Mouse (Mus musculus) frontal cortex, postnatal 10 days (tissue): ENCODE measurements around the gene Plxna1.

Experiments
- DNase-seq, 2 experiments: peaks; one replicate each; pipeline ENCODE4 v3.0.0; 2022; ENCODE audit warnings: low spot score in 2 of 2, mixed read lengths in 1 of 2

The Plxna1 gene

DNA sequence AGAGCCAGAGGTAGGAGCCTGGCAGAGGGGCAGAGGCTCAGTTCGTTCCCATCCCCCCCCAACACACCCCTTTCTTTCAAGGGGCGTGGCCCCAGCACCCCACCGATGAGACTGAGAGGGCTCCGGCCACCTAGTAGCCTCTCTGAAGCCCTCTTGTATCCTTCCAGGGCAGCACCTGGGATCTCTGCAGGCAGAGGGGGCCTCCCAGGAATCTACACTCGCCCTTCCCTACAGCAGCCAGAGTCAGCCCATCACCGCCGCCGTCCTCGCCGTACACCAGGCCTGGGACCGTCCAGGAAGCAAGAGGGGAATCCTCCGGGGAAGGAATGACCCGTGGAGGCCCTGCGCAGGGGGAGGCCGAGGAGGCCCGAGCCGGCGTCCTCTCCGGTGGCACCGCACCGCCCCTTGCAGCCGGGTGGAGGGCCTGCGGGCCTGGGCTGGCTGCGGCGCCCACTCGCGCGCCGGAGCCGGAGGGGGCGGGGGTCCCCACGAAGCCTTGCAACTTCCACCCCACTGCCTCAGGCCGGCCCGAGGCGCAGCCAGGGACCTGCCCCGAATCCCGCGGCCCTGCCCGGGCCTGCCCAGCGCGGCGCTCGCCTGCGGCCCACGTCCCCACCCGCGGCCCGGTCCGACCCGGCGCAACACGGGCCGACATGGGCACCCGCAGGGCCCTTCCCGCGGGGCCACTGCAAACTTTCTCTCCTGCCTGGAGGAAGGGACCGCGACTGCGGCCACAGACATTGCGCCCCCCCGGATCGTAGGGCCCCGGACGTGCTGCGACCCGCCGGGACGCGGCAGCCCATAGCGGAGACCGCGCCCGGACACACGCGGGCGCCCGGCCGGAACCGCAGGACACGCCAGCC is 771 bp downstream of the Plxna1 start:
- peak in 1 of 2 experiments; percentile 51 for DNase-seq

DNA sequence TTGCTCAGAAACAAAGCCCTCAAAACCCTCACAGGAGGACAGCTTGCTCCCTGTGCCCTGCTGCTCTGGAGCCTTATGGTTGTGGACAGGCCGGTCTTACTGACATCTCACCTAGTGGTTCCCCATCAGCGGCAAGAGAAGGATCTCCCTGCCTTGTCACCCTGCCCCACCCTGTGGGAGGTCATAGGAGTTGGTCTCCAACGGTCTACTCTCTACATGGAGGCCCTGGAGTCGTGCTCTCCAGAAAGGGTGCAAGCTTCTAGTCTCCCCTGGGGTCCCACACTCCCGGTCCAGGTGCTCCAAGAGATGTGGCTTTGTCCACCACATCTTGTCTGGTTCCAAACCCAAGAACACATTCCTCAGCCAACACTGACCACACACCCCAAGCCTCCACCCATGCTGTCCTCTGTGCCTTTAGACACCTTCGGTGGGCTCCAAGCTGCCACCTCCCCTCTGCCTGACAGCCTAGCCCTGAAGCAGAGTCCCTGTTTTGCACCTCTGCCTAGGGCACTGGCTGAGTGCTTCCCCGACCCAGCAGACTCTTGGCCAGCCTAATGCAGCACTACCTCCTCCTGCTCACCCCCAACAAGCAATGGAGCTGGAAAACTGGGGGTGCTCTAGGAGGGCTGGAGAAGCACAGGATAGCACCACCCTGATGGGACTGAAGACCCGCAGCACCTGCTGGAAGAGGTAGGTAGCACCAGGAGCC is 1.6 kb downstream of the Plxna1 start:
- DNase-seq: no peak

DNA sequence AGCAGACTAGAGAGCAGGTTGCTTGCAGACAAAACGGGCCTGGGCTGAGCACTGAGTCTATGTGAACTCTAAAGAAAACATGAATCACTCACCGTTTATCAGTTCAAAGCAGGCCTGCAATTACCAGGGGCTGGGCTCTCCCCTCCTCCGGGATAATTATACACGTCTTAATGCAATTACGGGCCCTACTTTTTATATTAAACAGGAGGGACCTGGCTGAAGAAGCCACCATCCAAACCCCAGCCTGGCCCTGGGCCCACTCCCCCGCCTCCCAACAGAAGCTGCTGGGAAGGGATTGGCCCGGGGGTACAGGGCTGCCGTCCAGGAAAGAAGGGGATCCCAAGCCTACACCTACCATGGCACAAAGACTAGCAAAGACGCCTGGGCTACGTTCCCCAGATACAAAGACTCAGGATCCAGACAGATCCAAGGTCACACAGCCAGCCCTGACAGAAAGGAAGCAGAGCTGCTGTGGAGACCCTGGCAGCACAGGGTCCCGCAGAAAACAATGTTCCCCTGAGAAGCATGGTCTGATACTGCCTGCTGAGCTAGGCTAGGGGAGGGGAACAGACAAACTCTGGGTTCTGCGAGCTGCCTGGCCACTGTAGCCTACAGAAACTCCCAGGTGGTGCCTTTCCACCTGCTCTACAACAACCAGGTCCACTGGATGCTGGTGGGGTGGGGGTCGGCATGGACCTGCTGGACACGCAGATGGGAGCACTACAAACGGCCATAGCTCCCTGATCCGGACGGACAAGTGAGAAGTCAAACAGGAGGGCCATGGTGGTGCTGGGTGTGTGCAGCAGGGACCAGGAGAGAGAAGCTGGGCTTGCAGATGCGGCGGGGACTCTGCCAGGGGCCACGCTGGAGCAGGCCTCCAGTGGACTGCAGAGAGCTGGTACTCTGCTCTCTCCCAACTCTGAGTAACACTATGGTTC is 2.4 kb downstream of the Plxna1 start:
- DNase-seq: no peak

DNA sequence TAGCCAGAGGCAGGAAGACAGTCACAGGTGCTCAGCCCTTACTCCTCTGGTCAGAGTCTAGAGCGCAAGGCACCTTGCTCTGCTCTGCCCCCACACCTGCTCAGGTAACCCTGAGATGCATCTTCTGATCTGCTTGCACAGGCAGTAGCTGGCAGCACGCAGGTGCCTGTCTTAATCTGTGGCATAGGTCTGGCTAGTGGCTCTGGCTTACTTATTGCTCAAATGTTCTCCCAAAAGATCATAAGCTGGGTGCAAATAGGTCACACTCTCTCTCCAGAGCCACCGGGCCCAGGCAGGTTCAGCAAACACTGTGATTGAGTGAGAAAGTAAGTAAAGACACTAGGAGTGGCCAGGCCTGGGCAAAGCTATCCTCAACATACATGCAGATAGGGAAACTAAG is 3.2 kb downstream of the Plxna1 start:
- no peak for DNase-seq

DNA sequence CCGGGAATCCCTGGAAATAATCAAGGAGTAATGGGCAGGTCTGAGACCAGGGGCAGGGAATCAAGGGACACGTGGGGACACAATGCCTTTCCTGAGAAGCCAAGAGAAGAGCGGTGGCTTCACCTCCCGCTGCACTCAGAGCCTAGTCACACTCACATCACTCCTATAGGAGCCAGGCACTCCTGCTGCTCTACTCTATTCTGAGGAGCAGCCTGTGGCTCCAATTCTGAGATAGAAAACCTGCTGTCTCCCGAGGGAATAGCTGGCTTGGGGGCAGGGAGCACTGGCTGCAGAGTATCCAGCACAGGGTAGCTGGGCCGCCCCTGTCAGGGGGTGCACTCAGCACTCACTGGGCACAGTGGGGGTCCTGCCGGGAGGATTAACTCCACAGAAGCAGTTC is 6.8 kb downstream of the Plxna1 start:
- DNase-seq: peak in 1 of 2 experiments; percentile 24

DNA sequence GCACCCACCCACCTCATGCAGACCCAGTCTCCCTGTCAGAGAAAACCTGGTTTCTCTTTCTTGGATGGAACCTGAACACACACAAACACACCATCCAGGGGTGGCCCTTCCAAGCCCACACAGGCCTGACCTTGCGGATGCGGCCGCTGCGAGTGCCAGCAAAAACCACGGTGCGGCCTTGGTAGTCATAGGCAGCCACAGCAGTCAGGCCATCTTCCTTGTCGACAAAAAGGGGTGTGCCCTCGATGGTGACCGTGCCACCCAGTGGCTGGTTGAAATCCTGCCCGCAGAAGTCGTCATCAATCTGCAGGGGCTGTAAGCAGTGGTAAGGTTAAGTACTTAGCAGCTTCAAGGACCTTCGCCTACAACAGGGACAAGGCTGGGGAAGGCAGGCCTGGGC is 7.7 kb downstream of the Plxna1 start:
- DNase-seq: no peak

DNA sequence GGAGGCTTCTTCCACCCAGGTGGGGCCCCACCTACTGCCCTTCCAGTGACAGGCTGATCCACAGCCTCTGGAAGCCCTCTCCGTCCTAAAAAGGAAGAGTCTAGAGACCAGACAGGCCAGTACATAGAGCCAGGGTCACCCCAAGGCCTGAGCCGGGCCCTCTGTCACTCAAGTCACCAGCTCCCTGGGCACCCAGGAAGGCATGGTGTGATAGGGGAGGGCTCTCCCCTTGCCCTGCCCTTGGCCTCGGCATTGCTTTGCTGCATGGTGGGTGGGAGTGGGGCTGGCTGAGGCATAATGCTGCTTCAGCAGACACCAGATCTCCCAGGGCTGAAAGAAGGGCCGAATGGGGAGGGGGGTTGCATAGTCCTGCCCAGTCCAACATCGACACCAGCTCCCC is 8.3 kb downstream of the Plxna1 start:
- DNase-seq: no peak

DNA sequence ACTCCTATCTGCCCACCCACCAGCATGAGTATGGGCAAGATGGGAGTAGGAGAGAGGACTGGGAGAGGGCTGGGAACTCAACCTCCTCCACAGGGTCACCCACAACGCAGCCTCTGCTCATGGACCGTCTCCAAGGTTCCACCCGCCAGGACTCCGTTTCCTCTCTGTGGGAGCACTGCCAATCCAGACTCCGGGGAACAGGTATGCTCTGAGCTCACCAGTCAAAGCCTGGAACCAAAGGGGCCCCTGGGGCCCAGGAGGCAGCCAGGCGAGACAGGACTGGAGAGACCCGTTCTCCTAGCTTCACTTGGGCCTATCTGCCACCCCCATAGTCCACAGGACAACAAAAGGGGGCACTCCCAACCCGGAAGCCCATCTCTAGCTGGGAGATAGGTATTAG is 9.3 kb downstream of the Plxna1 start:
- no peak for DNase-seq

DNA sequence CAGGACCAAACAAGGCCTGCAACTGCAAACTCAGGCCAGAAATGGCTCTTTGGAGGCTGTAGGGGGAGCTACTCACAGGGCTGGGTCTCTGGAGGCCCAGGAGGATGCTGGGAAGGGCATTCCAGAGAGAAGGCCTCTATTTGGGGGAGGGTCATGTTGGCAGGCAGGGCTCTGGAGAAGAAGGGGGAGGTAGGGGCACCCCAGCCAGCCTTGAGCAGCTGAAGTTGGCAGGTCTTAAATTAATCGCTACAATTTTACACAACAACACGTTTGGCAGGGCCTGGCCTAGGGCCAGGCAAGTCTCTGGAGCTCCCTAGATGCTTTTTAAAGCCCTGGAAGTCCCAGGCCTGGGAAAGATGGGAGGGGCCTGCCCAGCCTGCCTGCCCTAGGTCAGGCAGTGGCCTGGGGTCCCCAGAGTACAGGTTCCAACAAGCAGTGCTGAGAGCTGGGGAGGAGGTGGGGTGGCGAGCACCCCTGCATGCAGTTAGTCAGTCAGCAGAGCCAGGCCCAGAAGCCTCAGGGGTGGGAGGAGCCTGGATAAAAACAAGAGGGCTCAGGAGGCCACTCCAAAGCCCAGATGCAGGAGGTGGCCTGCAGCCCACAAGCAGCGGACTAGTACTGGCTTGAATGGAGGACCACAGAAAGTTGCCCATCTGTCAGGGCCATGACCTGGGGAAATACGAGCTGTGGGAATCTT is 10.8 kb downstream of the Plxna1 start:
- DNase-seq: peak; percentile 47 to 54

DNA sequence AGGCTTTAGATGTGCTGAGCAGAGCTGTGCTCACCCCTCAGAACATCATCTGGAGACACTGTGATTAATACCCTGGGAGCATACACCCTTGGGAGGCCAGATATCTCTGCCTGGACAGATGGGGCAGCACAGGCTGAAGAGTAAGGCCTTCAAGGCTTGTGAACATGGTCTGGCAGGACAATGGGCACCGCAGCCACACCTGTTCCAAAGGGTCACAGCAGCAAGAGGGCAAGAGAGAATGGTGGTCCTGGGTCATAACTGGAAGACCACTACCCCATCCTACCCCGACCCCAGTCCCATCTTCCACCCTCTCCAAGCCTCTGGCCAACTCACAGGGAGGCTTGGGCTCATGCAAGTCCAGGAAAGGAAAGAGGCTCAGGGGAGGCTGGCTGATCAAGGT is 11.9 kb downstream of the Plxna1 start:
- no peak for DNase-seq

DNA sequence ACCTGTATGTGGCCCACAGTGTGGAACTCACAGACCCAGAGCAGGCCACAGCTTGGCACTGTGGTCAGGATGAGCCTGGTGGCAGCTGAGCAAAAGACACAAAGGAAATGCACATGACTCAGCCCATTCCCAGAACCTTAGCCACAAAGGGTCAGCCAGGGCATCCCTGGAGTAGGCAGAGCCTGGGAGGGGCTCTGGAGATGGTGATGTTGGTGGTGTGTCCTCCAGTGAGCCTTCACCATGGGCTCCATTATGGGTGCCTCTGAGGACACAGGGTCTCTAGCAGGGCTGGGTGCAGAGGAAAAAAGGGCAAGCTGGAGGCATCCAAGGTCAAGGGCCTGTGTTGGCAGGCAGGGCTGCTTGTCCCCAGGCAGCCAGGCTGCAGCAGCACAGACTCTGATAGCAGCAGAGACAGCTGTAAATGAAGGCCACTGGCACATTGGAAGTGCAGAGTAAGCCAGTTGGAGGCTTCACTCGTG is 12.3 kb downstream of the Plxna1 start:
- no peak for DNase-seq

DNA sequence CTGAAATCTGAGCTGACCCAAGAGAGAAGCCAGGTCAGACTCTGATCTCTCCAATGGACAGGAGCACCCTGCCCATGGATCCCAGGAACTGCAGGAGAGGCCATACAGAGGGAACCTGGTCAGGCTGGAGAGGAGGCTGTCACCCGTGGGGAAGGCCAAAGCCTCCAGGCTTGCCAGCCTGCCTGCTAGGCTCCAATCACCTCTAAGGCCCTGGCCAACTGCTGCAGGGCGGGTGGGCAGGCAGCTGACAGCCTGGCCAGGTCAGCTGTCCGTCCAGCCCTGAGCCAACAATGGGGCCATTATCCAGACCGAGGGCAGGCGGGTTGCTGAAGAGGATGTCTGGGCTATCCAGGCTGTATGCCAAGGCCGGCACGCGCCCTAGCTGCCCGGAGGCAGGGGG is 14.1 kb downstream of the Plxna1 start:
- DNase-seq: no peak

DNA sequence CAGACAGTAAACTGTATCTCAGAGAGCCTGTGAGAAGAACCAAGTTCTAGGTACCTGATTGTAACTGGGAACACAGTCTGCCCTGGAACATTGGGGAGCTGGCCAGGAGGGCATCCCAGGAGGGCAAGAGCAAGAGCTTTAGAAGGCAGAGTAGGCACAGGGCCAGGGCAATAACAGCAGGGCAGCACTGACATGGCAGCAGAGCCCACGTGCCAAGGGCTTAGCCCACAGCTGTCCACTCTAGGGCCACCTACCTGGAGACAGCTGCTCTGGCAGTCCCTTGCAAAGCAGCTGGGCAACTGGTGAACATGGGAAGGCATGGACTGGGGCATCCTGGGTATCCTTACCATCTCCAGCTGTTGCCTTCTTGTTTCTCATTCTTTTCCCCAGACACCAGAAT is 14.6 kb downstream of the Plxna1 start:
- no peak for DNase-seq

DNA sequence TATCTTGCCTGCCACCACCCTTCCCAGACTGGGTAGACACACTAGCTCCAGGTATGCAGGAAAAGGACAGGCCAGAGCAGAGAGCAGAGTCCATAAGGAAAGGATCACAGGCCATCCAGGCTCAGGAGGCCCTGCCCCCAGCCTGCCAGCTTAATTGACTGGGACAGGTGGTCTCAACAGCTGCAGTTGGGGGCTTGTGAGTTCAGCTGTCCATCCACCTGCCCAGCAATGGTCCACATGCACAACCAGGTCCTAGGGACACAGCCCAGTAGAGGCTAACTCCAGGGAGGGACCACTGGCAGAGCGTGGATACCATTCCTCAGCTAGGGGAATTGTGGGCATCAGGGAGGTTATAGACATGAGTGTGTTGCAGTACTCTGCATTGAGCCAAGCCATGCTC is 16.6 kb downstream of the Plxna1 start:
- DNase-seq: no peak

DNA sequence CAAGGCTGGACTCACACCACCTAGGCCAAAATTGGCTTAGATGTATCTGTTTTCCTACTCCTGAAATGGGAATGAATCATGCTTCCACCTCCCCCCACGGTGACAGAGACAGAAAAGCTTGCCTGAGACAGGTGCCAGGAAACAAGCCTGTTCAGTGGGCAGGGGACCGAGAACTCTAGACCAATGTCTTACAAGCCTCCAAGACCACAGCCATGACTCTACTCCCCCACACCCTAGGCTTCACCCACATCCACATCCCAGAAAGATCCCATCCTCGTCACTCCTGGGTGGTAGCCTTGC is 17.0 kb downstream of the Plxna1 start:
- DNase-seq: no peak

DNA sequence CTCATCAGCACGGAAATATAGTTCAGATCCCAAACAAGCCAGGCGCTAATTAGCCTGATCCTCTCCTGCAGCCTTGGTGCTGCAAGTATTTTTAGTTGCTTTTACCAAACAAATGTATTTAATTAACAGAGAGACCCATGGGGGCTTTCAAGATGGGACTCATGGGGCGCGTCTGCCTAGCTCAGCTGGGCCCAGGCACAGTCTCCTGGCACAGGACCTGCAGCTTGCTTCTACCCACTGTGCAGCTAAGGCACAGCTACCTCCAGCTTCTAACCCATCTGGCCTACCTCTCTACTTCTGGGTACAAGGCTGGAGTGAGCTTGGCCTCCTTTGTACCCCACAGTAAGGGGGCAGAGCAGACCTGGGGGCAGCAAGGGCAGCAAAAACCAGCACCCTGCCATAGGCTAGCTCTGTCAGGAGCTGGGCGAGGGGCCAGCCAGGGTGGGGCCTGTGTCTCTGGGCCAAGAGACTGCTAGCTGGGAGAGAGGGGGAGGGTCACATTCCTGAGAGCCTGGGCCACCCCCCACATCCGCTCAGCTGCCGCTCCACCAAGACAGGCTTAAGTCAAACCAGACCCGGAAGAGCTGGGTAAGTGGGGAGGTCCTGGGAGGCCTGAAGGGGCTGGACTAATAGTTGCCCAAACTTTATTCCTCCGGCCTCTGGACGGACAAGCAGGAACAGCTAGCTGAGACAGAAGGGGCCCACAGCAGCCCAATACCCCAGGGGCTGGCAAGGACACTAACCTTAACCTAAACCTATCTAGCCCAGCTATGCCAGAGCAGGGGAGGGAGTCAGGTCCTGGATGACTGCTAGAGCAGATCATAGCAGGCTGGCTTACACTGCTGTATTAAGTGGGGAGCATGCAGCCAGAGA is 17.6 kb downstream of the Plxna1 start:
- DNase-seq: peak; percentile 56 to 59

DNA sequence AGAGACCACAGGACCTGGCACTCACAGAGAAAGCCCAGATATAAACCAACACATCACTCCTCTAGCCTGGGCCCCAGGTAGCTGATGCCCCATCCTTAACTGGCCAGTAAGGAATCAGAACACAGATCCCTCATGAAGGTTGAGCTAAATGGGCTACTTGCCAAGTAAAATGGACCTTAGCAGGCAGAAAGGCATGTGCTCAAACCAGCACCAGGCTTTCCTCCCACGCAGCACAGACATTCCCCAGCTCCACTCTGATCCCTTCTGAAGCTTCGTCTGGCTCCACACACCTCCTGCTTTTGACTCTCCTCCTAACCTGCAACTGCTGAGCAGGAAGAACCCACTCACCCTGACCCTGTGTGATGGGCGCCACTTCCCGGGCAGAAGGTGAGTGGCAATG is 20.4 kb downstream of the Plxna1 start:
- DNase-seq: no peak

DNA sequence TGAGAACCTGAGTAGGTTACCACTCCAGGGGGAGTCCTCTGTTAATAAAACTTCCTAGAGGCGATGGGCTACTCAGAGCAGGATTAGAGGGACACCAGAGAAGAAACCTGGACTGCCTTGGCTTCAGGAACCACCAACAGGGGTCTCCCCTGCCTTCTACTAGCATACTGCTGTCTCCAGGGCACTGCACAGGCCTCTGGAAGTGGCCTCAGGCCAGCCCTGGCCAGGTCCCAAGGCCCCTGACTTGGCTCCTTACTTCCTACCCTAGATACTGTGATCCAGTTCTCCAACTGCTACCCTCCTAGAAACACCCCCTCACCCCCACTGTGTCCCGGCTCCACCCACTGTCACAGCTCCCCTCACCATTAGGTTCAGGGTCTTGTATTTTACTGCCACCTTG is 23.0 kb downstream of the Plxna1 start:
- DNase-seq: peak; percentile 50 to 61

DNA sequence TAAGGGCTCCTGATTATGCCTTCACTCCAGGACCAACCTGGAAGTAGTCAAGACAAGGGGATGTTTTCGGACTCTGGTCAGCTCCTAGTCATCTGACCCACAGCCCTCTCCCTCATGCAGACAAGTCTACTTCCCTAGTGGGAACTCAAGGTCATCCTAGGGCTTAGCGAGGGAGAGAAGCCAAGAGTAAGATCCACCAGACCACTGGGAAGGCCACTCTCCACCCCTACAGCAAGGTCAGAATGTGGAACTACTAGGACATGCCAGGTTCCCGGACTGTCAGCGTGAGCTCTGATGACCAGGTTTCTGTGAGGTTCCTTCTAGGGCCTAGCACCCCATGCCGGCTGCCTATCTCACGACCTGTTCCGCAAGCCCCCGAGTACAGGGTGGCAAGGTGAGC is 23.7 kb downstream of the Plxna1 start:
- no peak for DNase-seq

DNA sequence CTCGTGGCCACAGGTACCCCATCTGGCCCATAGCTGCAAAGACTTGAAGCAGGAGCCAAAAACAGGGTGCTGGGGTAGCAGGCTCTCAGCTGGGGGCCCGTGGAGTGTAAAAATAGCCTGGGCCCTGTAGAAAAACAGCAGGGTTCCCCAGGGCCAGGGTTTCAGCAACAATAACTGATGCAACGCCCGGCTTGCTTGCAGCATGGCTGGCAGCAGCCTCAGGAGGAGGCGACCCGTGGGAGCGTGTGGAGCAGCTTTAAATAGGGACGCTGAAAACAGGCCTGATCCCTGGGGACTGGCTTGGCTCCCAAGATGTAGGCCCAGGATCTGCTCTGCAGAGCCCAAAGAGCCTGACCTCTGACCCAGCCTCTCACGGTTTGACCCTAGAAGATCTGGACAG is 24.8 kb downstream of the Plxna1 start:
- no peak for DNase-seq
